Mouse (Mus musculus) heart, postnatal 0 days (tissue): ENCODE measurements around the gene Cfdp1. TPM values are rescaled to one million over a fixed set of nuclear protein-coding genes. Genes with fewer than 3 reads are reported as not detected.

ENCODE experiments used
- ATAC-seq: fragments of 200-750 bp; cut with Nextera tagmentation; 2 replicates; pipeline ENCODE4 v1.8.0; 2017; ENCODE audit warnings: low read depth, moderate number of reproducible peaks, moderate library complexity; ENCODE audit not compliant: insufficient read depth
- DNase-seq: peaks from one replicate; pipeline ENCODE4 v3.0.0-alpha.2; 2016; ENCODE audit warnings: low spot score
- H3K27ac ChIP-seq: fragments of 300-500 bp; sonication (generic); 2 replicates; pipeline ENCODE4 v1.5.1; 2014; ENCODE audit warnings: low read depth, mild to moderate bottlenecking
- H3K27me3 ChIP-seq: fragments of 300-500 bp; sonication (generic); 2 replicates; pipeline ENCODE4 v1.6.1; 2014; ENCODE audit warnings: low read length, mixed read lengths; ENCODE audit not compliant: control insufficient read depth, insufficient read depth
- H3K36me3 ChIP-seq: fragments of 300-500 bp; sonication (generic); replicated peaks from 2 replicates; pipeline ENCODE4 v1.6.1; 2014; ENCODE audit warnings: low read length, mixed read lengths; ENCODE audit not compliant: control insufficient read depth, insufficient read depth
- H3K4me1 ChIP-seq: fragments of 300-500 bp; sonication (generic); 2 replicates; pipeline ENCODE4 v1.6.1; 2014; ENCODE audit warnings: antibody characterized with exemption; ENCODE audit not compliant: control insufficient read depth, insufficient read depth
- H3K4me2 ChIP-seq: fragments of 300-500 bp; sonication (generic); 2 replicates; pipeline ENCODE4 v1.6.1; 2014; ENCODE audit warnings: low read depth, mild to moderate bottlenecking, low read length, moderate library complexity
- H3K4me3 ChIP-seq: fragments of 300-500 bp; sonication (generic); 2 replicates; pipeline ENCODE4 v1.5.1; 2014; ENCODE audit warnings: low read depth, low read length
- H3K9ac ChIP-seq: fragments of 300-500 bp; sonication (generic); replicated peaks from 2 replicates; pipeline ENCODE4 v1.6.1; 2014; ENCODE audit warnings: low read depth, low read length, mixed read lengths
- H3K9me3 ChIP-seq: fragments of 300-500 bp; sonication (generic); replicated peaks from 2 replicates; pipeline ENCODE4 v1.6.1; 2016; ENCODE audit warnings: low read length; ENCODE audit not compliant: control insufficient read depth
- CTCF ChIP-seq: IDR thresholded peaks from 2 replicates; pipeline ENCODE4 v1.5.1; 2016; ENCODE audit warnings: antibody characterized with exemption, control low read depth, low read depth
- EP300 ChIP-seq: IDR thresholded peaks from 2 replicates; pipeline ENCODE4 v1.6.1; 2016; ENCODE audit warnings: antibody characterized with exemption, low read depth
- WGBS: fragments of 180-500 bp; shearing (Covaris S2); extraction: QIAGEN DNeasy Blood & Tissue Kit; methylation state at CpG from one replicate; pipeline ENCODE4 v1.1.7; 2014; 5-methylcytosine and 5-hydroxymethylcytosine counted together
- polyA plus RNA-seq: library from polyadenylated mRNA; unstranded; fragments of >200 nt; fragmentation: Nextera tagmentation; extraction: Ambion mirVana; gene quantifications from 2 replicates; pipeline ENCODE4 v1.2.1, GENCODE M21; 2015
- total RNA-seq: library from RNA; depleted of rRNA; stranded (reverse); fragments of >200 nt; gene quantifications from 2 replicates; pipeline ENCODE4 v1.2.3, GENCODE M21; 2014; ENCODE audit warnings: low replicate concordance

The Cfdp1 gene
- total and polyA plus RNA-seq, 2 experiments from 2014 or later: 16.1 to 85.4 TPM

DNA sequence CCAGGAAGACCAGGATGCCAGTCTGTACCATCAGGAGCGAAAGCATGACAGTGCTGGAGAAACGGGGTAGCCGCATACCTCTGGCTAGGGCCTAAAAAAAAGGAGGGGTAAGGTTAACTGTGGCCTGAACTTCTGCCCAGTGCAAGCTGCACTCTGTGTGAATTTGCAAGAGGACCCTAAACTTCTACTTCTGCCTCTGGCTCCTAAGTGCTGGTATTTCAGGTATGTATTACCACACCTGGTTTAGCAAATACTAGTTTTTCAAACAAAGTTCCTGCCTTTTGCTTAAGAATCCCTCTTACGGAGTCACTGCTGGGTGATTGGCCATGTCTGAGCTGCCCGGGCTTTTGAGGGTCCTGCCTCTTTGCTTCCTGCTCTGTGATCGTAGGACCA lies 36.8 kb upstream of the Cfdp1 start:
- Histone ChIP-seq H3K4me2 (no peak overlapping the region), H3K27me3 (peaks cover 26% of the 10 kb centered on the region), H3K36me3 (no peaks in the 10 kb centered on the region), H3K27ac (no peak overlapping the region), H3K4me1 (no peaks in the 10 kb centered on the region; the same call in 1 of the 2 replicates), H3K4me3 (no peak overlapping the region), H3K9ac (no peak overlapping the region), H3K9me3 (0 out of 2 replicates have a peak, but pooled peaks cover 3% of the 10 kb centered on the region)
- 57% methylated on average over 6 of the region's 6 CpGs for WGBS
- ATAC-seq: no peak
- TF ChIP-seq CTCF (no peak), EP300 (no peak)
- DNase-seq: no peak

- no peak for DNase-seq
- WGBS: 14% methylated on average over 85 of the region's 86 CpGs
- Histone ChIP-seq H3K4me1 (no peaks in the 10 kb centered on the region; the same call in 1 of the 2 replicates), H3K9me3 (0 out of 2 replicates have a peak, but pooled peaks cover 3% of the 10 kb centered on the region), H3K36me3 (no peaks in the 10 kb centered on the region), H3K4me3 (peak overlapping the region; percentile 9; the same call in 1 of the 2 replicates), H3K4me2 (peak overlapping the region; percentile 31; the same call in 1 of the 2 replicates), H3K27ac (no peak overlapping the region), H3K27me3 (peaks cover 26% of the 10 kb centered on the region), H3K9ac (no peak overlapping the region)
- TF ChIP-seq CTCF: no peak
- TF ChIP-seq EP300: no peak
- no peak for ATAC-seq
These were observed 36.1 kb upstream of the Cfdp1 start for GRCm38 (mm10) chr8:111889931-111890910.

- ATAC-seq (no peak), DNase-seq (no peak)
- H3K27ac ChIP-seq: no peak overlapping the region
- no peak overlapping the region for H3K9ac ChIP-seq
- no peak for TF ChIP-seq CTCF
- no peak for TF ChIP-seq EP300
- H3K4me3 ChIP-seq: no peak overlapping the region
- peaks cover 26% of the 10 kb centered on the region for H3K27me3 ChIP-seq
- WGBS: 17% methylated on average over 7 of the region's 7 CpGs
- H3K4me1 ChIP-seq: no peaks in the 10 kb centered on the region; the same call in 1 of the 2 replicates
- no peaks in the 10 kb centered on the region for H3K36me3 ChIP-seq
- no peak overlapping the region for H3K4me2 ChIP-seq
- H3K9me3 ChIP-seq: no peaks in the 10 kb centered on the region
These were observed 34.1 kb upstream of the Cfdp1 start for GRCm38 (mm10) chr8:111888091-111888650.

DNA sequence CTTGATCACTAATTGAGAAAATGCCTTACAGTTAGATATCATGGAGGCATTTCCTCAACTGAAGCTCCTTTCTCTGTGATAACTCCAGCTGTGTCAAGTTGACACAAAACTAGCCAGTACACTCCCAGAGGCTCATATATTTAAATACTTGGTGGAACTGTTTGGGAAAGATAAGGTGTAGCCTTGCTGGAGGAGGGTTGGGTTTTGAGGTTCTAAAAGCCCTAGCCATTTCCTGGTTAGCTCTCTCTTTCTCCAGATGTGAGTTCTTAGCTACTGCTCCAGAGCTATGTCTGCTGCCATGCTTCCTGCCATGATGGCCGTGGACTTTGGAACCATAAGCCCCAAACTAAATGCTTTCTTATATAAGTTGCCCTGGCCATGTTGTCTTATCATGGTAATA lies 33.4 kb upstream of the Cfdp1 start:
- Histone ChIP-seq H3K4me1 (no peaks in the 10 kb centered on the region; the same call in 1 of the 2 replicates), H3K27ac (no peak overlapping the region), H3K27me3 (peaks cover 26% of the 10 kb centered on the region), H3K36me3 (no peaks in the 10 kb centered on the region), H3K9me3 (no peaks in the 10 kb centered on the region), H3K4me2 (no peak overlapping the region), H3K9ac (no peak overlapping the region), H3K4me3 (no peak overlapping the region)
- ATAC-seq (no peak), DNase-seq (no peak)
- WGBS: 81% methylated on average over 1 of the region's 1 CpGs
- TF ChIP-seq CTCF (no peak), EP300 (no peak)

DNA sequence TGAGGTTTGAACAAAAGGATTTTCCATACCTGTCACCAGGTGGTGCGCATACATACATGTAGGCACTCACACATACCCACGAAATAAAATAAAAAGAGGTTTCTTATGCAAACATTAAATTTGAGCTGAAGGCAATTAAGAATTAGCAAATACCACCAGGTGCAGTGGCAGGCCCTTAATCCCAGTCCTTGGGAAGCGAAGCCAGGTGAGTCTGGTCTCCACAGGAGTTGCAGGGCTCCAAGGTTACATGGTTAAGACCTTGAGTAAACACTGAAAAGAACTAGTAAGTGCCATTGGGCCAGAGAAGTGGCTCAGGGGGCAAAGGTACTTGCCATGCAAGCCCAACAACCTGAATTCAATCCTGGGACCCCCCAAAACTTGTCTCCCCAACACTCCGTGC lies 29.5 kb upstream of the Cfdp1 start:
- Histone ChIP-seq H3K4me3 (no peak overlapping the region), H3K27ac (no peak overlapping the region), H3K9ac (no peak overlapping the region), H3K9me3 (no peaks in the 10 kb centered on the region), H3K4me2 (no peak overlapping the region), H3K27me3 (no peaks in the 10 kb centered on the region), H3K4me1 (no peaks in the 10 kb centered on the region), H3K36me3 (no peaks in the 10 kb centered on the region)
- 88% methylated on average over 4 of the region's 4 CpGs for WGBS
- ATAC-seq: no peak
- no peak for TF ChIP-seq EP300
- no peak for TF ChIP-seq CTCF
- DNase-seq: no peak
